Mouse (Mus musculus): ENCODE data around the gene Ranbp10.

Gene Ranbp10

DNA sequence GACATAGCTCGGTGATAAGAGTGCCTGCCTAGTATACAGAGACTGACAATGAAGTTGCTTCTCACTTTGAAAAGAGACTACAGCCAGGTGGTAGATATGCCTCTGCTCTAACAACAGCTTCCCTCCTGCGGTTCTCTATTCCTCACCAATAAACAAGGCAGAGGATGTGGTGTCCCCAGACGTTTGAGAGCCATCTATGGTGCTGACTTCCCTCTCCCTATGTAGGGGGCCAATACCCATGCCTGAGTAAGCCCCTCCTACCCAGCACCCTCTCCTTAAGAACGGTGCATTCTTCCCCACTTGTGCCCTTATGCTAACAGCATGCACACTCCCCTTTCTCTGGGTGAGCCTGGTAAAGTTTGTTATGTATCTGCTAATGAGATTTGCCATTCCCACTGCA, 38.2 kb downstream of the Ranbp10 start:
- DNase-seq (ENCODE audit: low spot score): no peak

DNA sequence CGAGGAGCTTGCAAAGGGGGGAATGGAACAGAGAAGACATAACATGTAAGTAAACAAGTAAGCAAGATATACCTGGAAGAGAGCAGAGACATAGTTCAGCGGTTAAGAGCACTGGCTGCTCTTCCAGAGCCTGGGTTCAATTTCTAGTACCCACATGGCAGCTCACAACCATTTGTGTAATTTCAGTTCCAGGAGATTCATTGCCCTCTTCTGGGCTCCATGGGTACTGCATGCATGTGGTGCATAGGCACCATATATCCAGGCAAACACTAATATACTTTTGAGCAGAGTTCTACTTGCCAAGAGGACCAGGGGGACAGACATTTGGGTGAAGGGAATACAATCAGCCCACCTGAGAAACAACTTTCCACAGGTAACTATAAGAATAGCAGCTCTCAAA, 38.9 kb downstream of the Ranbp10 start:
- DNase-seq (ENCODE audit: low spot score): peak; percentile 74

- DNase-seq (ENCODE audit: low spot score): no peak
Observed at GRCm38 (mm10) chr8:105780298-105780697, 46.9 kb downstream of the Ranbp10 start.

DNA sequence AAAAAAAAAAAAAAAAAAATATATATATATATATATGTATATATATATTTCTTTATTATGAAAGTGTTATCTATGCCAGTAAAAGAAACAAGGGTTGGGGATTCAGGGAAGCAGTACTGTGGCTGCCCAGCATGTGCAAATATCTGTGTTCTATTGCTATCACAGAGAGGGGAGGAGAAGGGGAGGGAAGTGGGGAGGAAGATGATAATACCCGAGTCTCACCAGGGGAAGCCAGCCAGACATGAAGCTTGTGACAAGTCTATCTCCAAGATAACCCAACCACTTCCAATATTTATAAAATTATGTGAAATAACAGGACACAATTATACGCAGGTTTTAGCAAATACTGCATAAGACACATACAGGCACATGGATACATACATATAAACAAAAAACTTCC, 49.3 kb downstream of the Ranbp10 start:
- DNase-seq (ENCODE audit: low spot score): no peak

DNA sequence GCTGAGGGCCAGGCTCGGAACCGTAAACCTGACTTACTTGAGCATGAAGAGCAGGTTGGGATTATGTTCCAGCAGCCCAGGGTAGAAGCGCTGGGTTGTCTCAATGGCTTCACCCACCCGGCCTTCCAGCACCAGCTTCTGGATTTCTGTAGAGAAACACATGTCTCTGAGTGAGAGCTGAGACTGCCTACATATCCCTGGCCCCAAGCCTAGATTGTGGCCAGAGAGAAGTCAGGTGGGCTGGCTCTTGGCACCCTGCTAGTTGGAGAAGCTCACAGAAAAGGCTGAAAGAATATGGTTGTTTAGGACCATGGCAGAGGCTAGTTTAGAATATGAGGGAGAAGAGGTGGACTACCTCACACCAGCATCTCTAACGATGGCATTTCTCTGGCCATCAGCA, 52.7 kb downstream of the Ranbp10 start:
- DNase-seq (ENCODE audit: low spot score): no peak

DNA sequence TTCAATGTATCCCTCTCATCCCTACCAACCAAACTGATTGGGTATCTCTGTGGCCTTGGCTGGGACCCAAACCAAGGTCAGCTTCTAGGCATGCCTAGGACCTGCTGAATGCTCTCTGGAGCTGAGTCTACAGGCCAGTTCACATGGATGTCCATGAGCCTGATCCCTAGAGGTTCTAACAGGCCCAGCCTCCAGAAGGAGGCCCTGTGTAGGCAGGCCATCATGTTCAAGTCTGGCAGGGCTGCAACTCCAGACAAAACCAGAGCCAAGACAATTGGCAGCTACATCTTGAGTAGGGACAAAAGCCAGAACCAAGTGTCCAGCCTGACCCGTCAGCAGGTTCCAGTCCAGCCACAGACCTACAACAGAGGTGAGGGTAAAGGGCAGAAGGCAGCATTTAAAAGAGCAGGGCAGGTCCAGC, 53.7 kb downstream of the Ranbp10 start:
- no peak for DNase-seq (ENCODE audit: low spot score)

DNA sequence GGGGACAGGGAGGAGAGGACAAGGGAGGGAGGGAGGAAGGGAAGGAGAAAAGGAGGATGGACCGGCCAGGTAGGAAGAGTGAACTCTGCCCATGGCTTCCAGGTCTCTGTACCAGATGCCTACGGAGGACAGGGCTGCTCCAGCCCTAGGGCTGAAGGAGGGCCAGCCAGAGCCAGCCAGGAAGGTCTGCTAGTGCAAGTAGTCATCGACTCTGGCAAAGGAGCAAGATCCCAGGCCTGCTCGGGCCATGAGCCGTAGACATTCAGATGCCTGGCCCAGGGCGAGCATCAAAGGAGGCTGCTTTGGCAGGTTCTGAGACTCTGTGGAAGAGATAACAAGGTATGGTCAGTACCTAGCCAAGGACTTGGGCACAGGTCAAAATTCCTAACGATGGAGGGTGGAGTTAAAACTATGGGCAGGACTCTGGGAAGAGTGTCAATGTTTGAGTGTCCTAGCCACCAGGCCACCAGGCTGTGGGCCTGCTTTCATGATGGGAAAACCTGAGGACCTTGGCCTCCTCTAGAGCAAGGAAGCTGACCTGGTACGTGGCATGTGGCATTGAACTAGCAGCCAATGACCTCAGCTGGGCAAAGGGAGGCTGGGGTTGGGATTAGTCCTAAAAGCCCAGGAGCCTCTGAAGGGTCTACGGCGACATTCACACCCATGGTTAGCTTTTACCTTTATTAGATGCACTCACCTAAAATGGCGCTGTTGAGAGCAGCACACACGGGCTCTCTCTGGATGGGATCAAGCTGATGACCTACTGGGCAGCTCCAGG, 55.6 kb downstream of the Ranbp10 start:
- no peak for DNase-seq (ENCODE audit: low spot score)

DNA sequence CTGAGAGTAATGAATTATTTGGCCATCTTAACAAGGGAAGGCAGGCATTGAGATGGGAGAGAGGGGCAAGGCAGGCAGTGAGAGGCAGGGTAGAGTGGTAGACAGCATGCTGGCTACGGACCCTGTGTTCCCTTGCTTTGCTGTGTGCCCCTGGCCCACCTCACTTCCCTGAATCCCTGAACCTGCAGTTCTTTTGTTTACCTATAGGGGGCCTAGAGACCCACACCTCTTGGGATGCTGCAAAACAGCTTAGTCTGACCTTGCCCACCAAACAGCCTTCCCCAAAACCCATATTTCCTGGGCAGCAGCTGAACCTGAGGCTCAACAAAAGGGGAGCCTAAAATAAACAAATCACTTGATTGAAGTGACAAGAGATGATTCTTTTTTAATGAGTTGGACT, 56.5 kb downstream of the Ranbp10 start:
- peak; percentile 67 for DNase-seq (ENCODE audit: low spot score)

- DNase-seq (ENCODE audit: low spot score): no peak
Observed at GRCm38 (mm10) chr8:105768485-105769257, 58.5 kb downstream of the Ranbp10 start.

DNA sequence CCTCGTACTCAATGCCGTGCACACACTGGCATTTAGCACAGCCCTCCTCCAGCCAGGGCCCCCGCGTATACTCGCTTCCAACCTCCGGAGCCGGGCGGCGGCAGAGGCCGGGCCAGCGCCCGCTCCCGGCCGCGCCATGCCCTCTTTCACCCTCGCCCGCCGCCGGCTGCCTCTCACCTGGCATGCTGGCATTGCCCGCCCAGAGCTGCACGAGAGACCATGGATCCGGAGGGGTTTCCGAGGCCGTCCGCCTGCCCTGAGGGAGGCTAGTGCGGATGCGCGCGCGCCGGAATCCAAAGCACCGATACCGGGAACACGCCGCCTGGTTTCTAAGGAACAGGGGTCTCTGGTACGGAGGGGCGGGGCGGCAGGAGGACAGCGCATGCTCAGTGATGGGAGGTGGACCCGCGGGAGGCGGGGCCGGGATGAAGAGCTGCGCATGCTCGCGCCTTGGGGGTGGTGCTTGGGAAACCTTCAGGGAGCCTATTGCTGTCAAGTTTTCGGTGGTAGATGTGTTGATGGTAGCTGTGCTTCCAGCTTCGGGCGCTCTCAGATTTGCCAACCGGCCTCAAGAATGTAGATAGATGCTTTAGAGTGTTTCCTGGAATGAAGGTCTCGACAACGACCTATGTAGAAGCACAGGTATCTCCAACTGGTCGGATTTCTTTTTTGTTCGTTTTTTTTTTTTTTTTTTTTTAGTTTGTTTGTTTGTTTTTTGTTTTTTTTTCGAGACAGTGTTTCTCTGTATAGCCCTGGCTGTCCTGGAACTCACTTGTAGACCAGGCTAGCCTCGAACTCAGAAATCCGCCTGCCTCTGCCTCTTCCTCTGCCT, 68.7 kb downstream of the Ranbp10 start, which contains the start of gene Gfod2:
Gfod2 (minus strand) TSS at position 388 of the 832 bp plus-strand sequence.
- DNase-seq (ENCODE audit: low spot score): peak; percentile 97

DNA sequence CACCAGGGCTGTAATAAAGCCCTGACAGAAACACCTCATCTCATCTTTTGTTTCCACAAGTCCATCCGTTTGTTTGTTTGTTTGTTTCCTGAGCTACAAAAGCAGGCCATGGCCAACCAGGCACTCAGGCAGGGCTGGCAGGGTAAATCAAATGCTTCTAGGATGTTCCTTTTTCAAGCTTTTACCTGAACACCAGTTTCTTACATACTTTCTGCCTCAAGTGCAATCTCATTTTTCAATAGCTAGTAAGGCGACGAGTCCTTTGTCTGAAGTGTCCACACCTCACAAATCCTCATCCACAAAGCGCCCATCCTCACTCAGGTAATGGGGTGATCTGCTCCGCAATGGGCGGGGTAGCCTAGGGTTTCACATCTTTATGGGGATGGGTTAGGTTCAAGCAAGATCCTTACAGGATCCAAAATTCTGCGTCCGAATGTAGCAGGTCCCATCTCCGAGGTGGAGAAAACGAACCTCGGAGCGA, 69.3 kb downstream of the Ranbp10 start:
- DNase-seq (ENCODE audit: low spot score): no peak

DNA sequence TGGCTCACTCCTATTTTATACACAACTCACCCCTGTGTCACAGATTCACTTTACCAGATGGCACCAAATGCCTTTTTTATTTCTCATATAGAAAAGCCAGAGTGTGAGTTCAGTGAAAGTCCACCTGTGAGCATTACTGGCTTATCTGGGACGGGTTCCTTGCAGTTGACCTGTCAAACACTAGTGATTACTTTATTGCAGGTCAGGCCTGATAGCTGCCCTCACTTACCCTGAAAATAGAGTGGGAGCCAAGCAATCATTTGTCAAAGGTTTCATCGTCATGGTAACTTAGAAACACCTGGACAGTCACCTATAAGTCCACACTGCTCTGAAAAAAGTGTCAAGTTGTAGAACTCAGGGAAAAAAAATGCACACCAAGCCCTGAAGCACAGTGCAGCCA, 72.5 kb downstream of the Ranbp10 start:
- DNase-seq (ENCODE audit: low spot score): no peak

- DNase-seq (ENCODE audit: low spot score): no peak
Observed at GRCm38 (mm10) chr8:105753916-105754315, 73.2 kb downstream of the Ranbp10 start.

DNA sequence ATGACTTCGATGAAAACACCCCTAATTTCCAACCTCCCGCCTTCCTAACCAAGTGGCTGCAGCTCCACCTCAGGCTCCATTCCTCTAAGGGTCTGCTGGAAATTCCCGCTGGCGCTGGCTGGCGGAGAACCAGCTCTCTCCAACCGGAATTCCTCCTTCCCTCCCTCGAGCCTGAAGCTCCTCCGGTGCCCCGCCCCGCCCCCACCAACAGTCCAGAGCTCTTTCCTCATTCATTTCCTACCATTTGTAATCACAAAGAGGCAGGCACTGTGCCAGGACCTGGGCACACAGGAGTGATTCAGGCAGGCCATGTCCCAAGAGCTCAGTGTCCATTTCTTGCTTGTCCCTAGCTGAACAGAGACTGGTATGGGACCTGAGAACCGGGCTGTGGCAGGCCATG, 76.5 kb downstream of the Ranbp10 start:
- peak; percentile 52 for DNase-seq (ENCODE audit: low spot score)

- no peak for DNase-seq (ENCODE audit: low spot score)
Observed at GRCm38 (mm10) chr8:105743301-105743700, 83.8 kb downstream of the Ranbp10 start.

GRCm38 (mm10) chr8:105739216-105739615, 87.9 kb downstream of the Ranbp10 start:
- no peak for DNase-seq (ENCODE audit: low spot score)

- DNase-seq (ENCODE audit: low spot score): no peak
Observed at GRCm38 (mm10) chr8:105732186-105732585, 95.0 kb downstream of the Ranbp10 start.

- no peak for DNase-seq (ENCODE audit: low spot score)
Observed at GRCm38 (mm10) chr8:105727397-105728124, 99.6 kb downstream of the Ranbp10 start.

DNA sequence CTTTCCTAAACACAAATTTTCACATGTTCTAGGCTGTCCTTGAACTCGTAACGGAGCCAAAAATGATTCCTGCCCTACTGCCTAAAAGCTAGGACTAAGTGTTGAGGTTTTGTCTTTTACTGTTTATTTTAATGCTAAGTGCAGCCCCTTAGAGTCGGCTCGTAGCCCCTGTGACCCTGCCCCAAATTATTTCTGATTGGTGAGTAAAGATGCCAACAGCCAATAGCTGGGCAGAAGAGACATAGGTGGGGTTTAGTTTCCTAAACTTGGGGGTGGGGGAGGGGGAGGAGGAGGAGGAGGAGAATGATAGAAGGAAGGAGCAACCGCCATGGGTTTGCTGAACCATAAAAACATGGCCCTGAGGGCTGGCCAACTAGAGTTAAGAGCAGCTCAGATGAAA, 101.4 kb downstream of the Ranbp10 start:
- no peak for DNase-seq (ENCODE audit: low spot score)

DNA sequence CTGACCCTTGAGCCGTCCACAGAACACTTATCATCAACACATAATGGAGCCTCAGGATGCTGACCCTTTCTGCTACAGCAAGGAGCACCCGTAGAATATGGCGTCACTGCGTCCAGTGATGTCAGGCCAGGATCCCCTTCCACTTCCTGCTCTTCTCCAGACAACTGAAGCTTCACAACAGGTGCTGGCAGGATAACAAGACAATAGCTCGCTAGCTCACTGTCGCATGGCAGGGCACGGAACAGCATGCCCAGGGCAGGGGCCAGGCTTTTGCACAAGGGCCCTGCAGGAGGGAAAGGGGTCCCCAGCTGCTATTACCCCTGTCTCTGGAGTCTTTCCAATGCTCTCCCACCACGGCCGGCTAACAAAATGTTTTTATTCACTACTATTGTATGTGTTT, 104.3 kb downstream of the Ranbp10 start:
- DNase-seq (ENCODE audit: low spot score): no peak

- DNase-seq (ENCODE audit: low spot score): no peak
Observed at GRCm38 (mm10) chr8:105719637-105720036, 107.5 kb downstream of the Ranbp10 start.

All from embryo, embryonic 10.5 days (tissue).